Mouse (Mus musculus) liver, adult 2 months (tissue): ENCODE measurements around the gene Saysd1. TPM values are rescaled to one million over a fixed set of nuclear protein-coding genes. Genes with fewer than 3 reads are reported as not detected.

Source experiments
- DNase-seq: peaks from one replicate; pipeline ENCODE4 v3.0.0-alpha.2; 2011; ENCODE audit warnings: low read depth, low spot score; ENCODE audit errors: extremely low read depth
- H3K27ac ChIP-seq: fragments of 200-500 bp; replicated peaks from 2 replicates; pipeline ENCODE4 v1.5.1; 2012; ENCODE audit warnings: low read depth, mild to moderate bottlenecking, control low read depth, inconsistent platforms, low read length; ENCODE audit not compliant: insufficient read depth
- H3K27me3 ChIP-seq: fragments of 200-500 bp; 2 replicates; pipeline ENCODE4 v1.6.1; 2012; ENCODE audit warnings: mild to moderate bottlenecking, moderate library complexity, low read length, inconsistent platforms; ENCODE audit not compliant: control insufficient read depth, insufficient read depth
- H3K36me3 ChIP-seq: fragments of 200-500 bp; 2 replicates; pipeline ENCODE4 v1.6.1; 2012; ENCODE audit warnings: low read length, inconsistent platforms; ENCODE audit not compliant: control insufficient read depth, insufficient read depth
- H3K4me1 ChIP-seq: fragments of 200-500 bp; 2 replicates; pipeline ENCODE4 v1.6.1; 2011; ENCODE audit warnings: low read length; ENCODE audit not compliant: control insufficient read depth, insufficient read depth
- H3K4me3 ChIP-seq: fragments of 200-500 bp; 2 replicates; pipeline ENCODE4 v1.5.1; 2011; ENCODE audit warnings: low read depth, mild to moderate bottlenecking, control low read depth, low read length, moderate library complexity; ENCODE audit not compliant: insufficient read depth
- H3K79me2 ChIP-seq: fragments of 200-500 bp; 2 replicates; pipeline ENCODE4 v1.6.1; 2012; ENCODE audit warnings: inconsistent platforms, mild to moderate bottlenecking, low read length, moderate library complexity; ENCODE audit not compliant: control insufficient read depth, insufficient read depth
- H3K9ac ChIP-seq: fragments of 200-500 bp; 2 replicates; pipeline ENCODE4 v1.6.1; 2012; ENCODE audit warnings: low read depth, mild to moderate bottlenecking, control low read depth, inconsistent platforms, low read length
- CTCF ChIP-seq: fragments of 200-500 bp; IDR thresholded peaks from 2 replicates; pipeline ENCODE4 v1.5.1; 2011; ENCODE audit warnings: low read depth, low read length, control low read depth
- POLR2A ChIP-seq: fragments of 200-500 bp; IDR thresholded peaks from 2 replicates; pipeline ENCODE4 v1.6.1; 2011; ENCODE audit warnings: low read length, control low read depth; ENCODE audit not compliant: insufficient read depth; ENCODE audit errors: extremely low read depth
- WGBS: fragments of 180-500 bp; shearing (Covaris S2); methylation state at CpG from one replicate; pipeline ENCODE4 v1.1.7; 2018; 5-methylcytosine and 5-hydroxymethylcytosine counted together
- polyA plus RNA-seq: library from polyadenylated mRNA; depleted of rRNA; stranded (reverse); fragments of >200 nt; gene quantifications from 2 replicates; pipeline ENCODE4 v1.2.3, GENCODE M21; 2012
- total RNA-seq: library from RNA; depleted of rRNA; stranded (reverse); fragments of >200 nt; gene quantifications from 2 replicates; pipeline ENCODE4 v1.2.3, GENCODE M21; 2014

Gene Saysd1
- total and polyA plus RNA-seq, 2 experiments: 4.1 to 10.0 TPM

GRCm38 (mm10) chr14:20175114-20175513, 36.8 kb upstream of the Saysd1 start:
- TF ChIP-seq POLR2A (no peak), CTCF (no peak)

GRCm38 (mm10) chr14:20174696-20175095, 36.4 kb upstream of the Saysd1 start:
- no peak overlapping the region; the same call in 1 of the 2 replicates for H3K27ac ChIP-seq
- peak; percentile 78 for DNase-seq
- H3K4me3 ChIP-seq: no peak overlapping the region
- H3K9ac ChIP-seq: no peak overlapping the region
- peaks cover 23% of the 10 kb centered on the region for H3K4me1 ChIP-seq
- TF ChIP-seq CTCF: no peak
- TF ChIP-seq POLR2A: no peak
- 47% methylated on average over 6 of the region's 6 CpGs for WGBS
- H3K36me3 ChIP-seq: no peaks in the 10 kb centered on the region
- H3K27me3 ChIP-seq: no peaks in the 10 kb centered on the region
- H3K79me2 ChIP-seq: peaks cover 55% of the 10 kb centered on the region

More at GRCm38 (mm10) chr14:20175114-20175513, 36.8 kb upstream of the Saysd1 start:
- WGBS: 83% methylated on average over 7 of the region's 7 CpGs
- no peaks in the 10 kb centered on the region for H3K36me3 ChIP-seq
- no peak overlapping the region for H3K9ac ChIP-seq
- H3K27me3 ChIP-seq: no peaks in the 10 kb centered on the region
- no peak overlapping the region for H3K4me3 ChIP-seq
- peaks cover 23% of the 10 kb centered on the region for H3K4me1 ChIP-seq
- H3K27ac ChIP-seq: no peak overlapping the region
- no peak for DNase-seq
- H3K79me2 ChIP-seq: peaks cover 57% of the 10 kb centered on the region

- H3K27ac ChIP-seq: no peak overlapping the region; the same call in 1 of the 2 replicates
- peaks cover 20% of the 10 kb centered on the region for H3K4me1 ChIP-seq
These were observed 35.6 kb upstream of the Saysd1 start for GRCm38 (mm10) chr14:20173873-20174490.

GRCm38 (mm10) chr14:20172924-20173323, 34.6 kb upstream of the Saysd1 start:
- TF ChIP-seq POLR2A (no peak), CTCF (no peak)
- no peak overlapping the region for H3K9ac ChIP-seq
- WGBS: 81% methylated on average over 4 of the region's 4 CpGs
- peaks cover 48% of the 10 kb centered on the region for H3K79me2 ChIP-seq
- DNase-seq: no peak
- no peak overlapping the region for H3K4me3 ChIP-seq
- peaks cover 19% of the 10 kb centered on the region for H3K4me1 ChIP-seq
- H3K27ac ChIP-seq: no peak overlapping the region
- H3K36me3 ChIP-seq: no peaks in the 10 kb centered on the region
- H3K27me3 ChIP-seq: no peaks in the 10 kb centered on the region

More at GRCm38 (mm10) chr14:20173873-20174490, 35.6 kb upstream of the Saysd1 start:
- no peaks in the 10 kb centered on the region for H3K27me3 ChIP-seq
- WGBS: 79% methylated on average over 14 of the region's 14 CpGs
- no peak overlapping the region for H3K9ac ChIP-seq
- peaks cover 49% of the 10 kb centered on the region for H3K79me2 ChIP-seq
- no peak overlapping the region for H3K4me3 ChIP-seq
- TF ChIP-seq POLR2A (no peak), CTCF (no peak)
- H3K36me3 ChIP-seq: no peaks in the 10 kb centered on the region
- no peak for DNase-seq

- Histone ChIP-seq H3K4me3 (no peak overlapping the region), H3K27me3 (no peaks in the 10 kb centered on the region), H3K9ac (no peak overlapping the region), H3K36me3 (no peaks in the 10 kb centered on the region), H3K79me2 (peaks cover 48% of the 10 kb centered on the region), H3K27ac (no peak overlapping the region), H3K4me1 (peaks cover 19% of the 10 kb centered on the region)
- no peak for TF ChIP-seq CTCF
- TF ChIP-seq POLR2A: no peak
- whole genome bisulfite sequencing: 83% methylated on average over 5 of the region's 5 CpGs
- DNase-seq: no peak
These were observed 34.2 kb upstream of the Saysd1 start for GRCm38 (mm10) chr14:20172509-20172908.

DNA sequence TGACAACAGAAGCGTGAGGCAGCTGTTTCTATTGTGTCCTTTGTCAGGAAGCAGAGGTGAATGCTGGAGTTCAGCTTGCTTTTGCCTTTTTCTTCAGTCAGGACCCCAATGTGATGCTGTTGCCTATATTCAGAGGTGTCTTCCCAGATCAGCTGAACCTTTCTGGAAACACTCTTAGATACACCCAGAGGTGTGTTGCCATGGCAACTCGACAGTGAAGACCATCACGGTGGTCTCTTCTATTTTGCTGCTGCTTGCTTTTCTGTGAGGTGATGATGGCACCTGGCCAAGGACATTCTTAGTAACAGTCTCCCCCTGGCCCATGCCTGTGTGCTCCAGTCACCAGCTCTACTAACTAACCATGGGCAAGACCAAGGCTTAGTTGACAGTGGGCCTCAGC, 33.5 kb upstream of the Saysd1 start:
- TF ChIP-seq CTCF: no peak
- TF ChIP-seq POLR2A: no peak
- no peak for DNase-seq
- H3K27me3 ChIP-seq: no peaks in the 10 kb centered on the region
- no peak overlapping the region for H3K27ac ChIP-seq
- peaks cover 21% of the 10 kb centered on the region for H3K4me1 ChIP-seq
- WGBS: 89% methylated on average over 3 of the region's 3 CpGs
- H3K4me3 ChIP-seq: no peak overlapping the region
- no peak overlapping the region for H3K9ac ChIP-seq
- H3K36me3 ChIP-seq: no peaks in the 10 kb centered on the region
- peaks cover 48% of the 10 kb centered on the region for H3K79me2 ChIP-seq
